Mouse (Mus musculus) kidney, postnatal 10 days (tissue): ENCODE results near the gene Fcor.

Source experiments
- DNase-seq: peaks from one replicate; pipeline ENCODE4 v3.0.0; 2021; ENCODE audit warnings: mixed read lengths

Gene Fcor

GRCm38 (mm10) chr8:3671980-3672491 lies at the start of gene Fcor:
TSS of gene Fcor (minus strand) at chr8:3672362.
- DNase-seq = peak; percentile 89

DNA sequence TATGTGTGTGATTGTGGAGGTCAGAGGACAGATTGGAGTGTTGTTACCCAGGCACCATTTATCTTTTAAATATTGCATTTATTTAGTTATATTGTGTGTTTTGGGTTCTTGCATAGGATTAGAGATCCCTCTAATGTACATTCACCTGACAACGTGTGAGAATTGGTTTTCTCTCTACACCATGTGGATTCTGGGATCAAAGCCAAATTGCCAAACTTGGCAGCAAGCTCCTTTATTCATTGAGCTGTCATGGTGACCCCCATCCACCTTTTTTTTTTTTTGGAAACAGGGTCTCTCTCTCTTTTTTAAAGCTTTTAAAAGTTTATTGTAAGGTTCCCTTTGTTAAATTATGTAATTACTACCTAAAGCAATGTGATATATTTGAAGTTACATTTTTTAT lies 48.9 kb upstream of the Fcor start:
- DNase-seq = no peak

DNA sequence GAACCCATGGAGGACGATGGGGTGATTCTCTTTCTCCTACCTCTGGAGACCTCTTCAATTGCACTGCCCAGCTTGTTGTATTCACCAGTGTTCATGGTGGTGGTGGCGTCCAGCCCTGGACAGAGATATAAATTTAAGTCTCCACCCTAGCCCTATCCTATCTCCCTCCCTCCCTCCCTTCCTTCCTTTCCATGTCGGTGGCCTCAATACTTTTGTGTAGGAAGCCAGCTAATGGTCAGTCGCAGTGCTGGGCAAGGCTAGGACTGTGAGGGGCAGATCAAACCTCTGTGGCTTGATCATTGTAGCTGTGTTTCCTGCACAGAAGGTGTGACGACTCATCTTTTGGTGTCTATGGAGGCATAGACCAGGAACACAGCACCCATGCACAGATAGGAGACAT lies 48.4 kb upstream of the Fcor start, which contains the start of gene Clec4g:
Gene Clec4g, minus strand, starts transcription at position 101 of the 400 bp plus-strand sequence.
- DNase-seq = no peak

GRCm38 (mm10) chr8:3718559-3718958 lies 46.4 kb upstream of the Fcor start:
- peak; percentile 78 for DNase-seq

DNA sequence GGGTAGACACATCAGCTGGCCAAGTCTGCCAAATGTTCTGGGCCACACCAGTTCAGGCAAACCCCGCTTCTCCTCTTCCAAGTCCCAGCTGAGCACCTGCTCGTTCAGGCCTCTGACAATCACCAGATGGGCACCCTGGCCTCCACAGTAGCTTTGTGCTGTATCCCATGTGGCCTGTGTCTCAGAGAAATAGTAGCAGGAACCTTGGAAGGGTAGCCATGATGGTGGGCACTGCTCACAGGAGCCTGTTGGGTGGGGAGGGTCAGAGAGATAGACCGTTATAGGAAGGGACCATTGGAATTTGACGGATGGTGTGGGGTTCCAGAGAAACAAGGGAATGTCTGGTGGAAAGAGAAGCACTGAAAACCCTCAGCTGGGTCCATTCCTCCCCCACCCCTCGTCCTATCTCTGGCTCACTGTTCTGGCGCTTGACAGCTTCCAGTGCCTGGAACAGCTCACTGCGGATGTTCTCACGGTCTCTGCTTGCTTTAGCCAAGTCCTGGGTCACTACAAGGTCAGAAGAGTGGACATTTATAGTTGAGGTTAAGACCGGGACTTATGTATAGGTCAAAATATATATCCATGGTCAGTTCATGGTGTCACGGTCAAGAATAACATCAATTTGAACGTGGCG lies 45.3 kb upstream of the Fcor start:
- no peak for DNase-seq

DNA sequence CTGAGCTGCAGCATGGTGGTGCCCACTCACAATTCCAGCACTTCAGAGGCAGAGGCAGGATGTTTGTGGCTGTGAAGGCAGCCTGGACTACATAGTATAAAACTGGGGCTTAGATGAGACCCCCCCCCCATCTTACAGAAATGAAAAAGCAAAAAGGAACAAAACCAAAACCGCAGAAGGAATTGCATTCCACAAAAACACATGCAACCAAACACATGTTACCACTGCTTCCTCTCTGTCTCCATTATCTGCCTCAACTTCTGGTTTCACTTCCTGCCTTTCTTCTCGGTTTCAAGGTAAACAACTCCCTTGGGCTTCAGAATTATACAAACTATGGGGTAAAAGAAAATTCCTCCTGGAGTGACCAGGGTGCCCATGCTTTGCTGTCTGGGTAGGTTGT lies 39.5 kb upstream of the Fcor start:
- no peak for DNase-seq

GRCm38 (mm10) chr8:3710312-3710711 lies 38.1 kb upstream of the Fcor start:
- DNase-seq = no peak

- DNase-seq = no peak
Measured at GRCm38 (mm10) chr8:3707611-3708010, 35.4 kb upstream of the Fcor start.

- DNase-seq = peak; percentile 31
Measured at GRCm38 (mm10) chr8:3705711-3706110, 33.5 kb upstream of the Fcor start.

DNA sequence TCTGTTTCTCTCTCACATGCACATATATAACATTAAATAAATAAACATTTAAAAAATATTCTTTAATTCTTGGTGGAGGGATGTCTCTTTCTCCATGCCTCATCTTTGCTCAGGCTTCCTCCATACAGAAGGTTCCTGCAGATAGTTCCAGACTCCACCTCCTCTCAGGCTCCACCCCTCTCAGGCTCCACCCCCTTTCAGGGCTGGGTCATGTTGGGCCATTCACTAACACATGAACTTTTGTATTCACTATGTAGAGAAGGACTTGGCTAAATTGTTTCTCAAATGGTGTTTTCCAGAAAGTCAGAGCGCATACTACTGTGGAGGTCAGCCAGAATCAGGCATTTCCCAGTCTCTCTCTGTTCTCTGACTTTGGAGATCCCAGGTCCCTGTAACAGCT lies 29.3 kb upstream of the Fcor start:
- no peak for DNase-seq

DNA sequence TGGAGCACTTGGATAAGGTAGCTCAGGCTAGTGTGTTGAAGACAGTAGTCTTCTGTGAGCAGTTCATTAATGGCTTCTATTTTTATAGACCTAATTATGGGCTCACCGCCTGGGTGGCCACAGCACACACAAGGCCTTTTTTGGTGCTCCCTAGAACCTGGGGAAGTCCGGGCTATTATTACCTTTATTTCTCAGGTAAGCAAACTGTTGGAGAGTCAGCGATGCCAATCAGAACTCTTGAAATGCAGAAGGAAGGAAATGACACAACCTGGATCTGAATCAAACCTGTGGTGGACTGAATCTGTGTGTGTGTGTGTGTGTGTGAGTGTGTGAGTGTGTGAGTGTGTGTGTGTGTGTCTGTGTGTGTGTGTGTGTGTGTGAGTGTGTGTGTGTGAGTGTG lies 22.0 kb upstream of the Fcor start, which contains the start of gene Fcer2a:
Gene Fcer2a, minus strand, starts transcription at position 55 of the 400 bp plus-strand sequence.
- no peak for DNase-seq

DNA sequence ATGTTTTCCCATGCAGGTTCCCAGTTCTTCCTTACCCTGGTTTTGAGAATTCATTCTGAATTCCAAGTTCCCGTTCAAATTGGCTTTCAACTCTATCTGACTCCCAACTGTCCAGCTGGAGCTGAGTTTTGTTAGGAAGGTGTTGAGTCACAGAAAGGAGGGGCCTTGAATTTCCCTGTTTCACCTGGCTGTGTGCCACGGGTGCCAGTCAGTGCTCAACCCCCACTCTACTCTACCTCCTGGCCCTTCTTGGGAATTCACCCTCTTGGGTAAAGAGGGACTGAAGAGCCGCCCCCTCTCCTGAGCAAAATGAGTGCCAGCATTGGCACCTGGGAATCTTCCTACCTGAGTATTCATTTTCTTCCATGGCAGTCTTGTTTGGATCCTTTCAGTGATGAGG lies 18.6 kb upstream of the Fcor start:
- no peak for DNase-seq

DNA sequence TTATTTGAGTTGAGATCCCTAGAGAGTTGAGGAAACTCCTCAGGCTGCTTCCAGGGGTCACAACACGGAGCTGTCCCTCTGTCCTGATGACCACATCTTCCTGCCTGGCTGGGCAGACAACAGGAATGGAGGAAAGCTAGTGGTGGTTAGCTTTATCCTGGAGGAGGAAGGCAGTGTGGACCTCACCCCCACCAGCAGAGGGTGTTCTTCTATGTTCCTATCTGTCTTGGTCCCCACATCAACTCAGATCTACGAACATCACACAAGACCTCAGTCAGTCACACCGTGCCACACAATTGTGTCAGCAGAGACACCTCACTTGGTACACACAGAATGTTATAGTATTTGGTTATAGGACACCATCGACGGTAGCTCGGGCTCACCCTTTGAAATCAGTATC lies 15.4 kb upstream of the Fcor start:
- no peak for DNase-seq

DNA sequence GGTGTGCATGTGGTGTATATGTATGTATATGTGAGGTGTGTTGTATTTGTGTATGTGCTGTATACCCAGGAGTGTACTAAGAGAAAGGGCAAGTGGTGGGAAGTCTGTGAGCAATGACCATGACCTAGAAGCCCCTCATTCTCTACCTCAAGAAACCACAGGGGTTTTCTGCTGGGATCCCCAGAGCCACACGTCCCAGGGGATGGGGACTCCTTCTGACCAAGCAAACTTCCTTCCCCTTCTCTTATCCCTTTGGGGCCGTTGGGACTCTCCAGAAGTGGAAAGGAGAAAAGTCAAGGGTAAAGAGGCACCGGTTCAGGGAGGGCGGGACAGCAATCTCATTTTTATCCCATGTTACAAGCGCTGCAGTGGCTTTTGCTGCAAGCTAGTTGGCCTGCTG lies 13.3 kb upstream of the Fcor start:
- no peak for DNase-seq

GRCm38 (mm10) chr8:3684530-3684929 lies 12.4 kb upstream of the Fcor start:
- no peak for DNase-seq

DNA sequence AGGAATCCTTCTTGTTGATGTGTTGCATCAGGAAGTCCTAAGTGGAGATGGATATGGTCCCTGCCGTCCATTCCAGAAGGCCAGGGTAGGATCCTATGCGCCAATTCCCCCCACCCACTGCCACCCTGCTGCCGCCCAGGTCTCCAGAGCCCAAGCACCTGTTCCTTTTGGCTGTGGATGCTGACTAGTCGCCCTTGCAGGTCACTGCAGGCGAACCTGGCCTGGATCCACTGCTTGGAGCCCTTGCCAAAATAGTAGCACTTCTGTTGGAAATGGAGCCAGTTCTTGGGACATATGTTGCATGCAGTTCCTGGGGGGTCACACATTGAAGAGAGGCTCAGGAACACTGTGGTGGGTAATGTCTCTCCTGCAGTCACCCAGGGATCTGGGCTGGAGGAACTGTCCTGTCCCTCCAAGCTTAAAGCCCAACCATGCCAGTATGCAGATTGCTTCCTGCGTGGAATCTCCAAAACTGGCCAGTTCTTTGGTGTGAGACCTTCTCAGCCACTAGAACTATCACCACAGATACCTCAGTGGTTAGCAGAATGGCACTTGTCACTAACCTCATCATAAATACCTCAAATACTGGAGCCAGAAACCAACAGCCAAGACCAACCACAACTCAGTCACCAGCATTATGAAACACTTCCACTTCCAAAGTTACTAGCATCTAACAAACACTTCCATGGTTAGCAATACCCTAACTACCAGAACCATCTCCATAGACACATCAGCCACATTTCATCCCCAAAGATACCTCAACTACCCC lies 11.4 kb upstream of the Fcor start:
- no peak for DNase-seq

DNA sequence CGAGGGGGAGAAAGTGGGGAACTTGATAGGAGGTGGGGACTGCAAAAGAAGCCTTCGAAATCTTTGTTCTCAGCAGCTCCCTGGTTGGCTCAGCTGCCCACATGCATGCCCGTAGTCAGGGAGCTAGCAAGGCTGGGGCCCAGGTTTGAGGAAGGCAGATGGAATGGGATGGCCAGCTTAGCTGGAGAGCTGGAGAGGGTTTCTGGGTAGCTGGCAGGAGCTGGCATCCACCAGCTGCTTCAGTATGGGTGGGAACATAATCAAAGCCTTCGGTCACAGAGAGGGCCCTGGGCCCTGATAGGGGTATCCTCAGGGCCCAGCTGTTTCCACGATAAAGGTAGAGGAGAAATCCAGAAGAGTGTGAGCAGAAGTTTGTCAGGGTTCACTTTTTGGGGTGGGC lies 10.3 kb upstream of the Fcor start:
- DNase-seq = no peak

DNA sequence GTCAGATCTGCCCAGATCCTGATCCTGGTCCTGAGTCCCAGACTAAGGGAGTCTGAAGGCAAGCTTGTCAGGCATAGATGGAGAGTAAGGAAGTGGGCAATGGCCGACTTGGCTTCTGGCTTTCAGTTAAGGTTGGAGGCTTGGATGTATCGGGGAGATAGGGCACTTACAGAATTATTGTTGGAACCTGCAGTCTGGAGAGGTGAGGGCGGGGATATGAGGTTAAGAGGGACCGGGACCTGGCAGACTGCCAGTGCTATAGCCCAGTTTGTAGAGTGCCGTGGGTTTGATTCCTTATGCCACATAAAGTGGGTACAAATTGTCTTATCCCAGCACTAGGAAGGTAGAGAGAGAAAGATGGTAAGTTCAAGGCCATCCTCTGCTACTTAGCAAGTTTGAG lies 7.5 kb upstream of the Fcor start:
- no peak for DNase-seq

- DNase-seq = no peak
Measured at GRCm38 (mm10) chr8:3679236-3679635, 7.1 kb upstream of the Fcor start.

DNA sequence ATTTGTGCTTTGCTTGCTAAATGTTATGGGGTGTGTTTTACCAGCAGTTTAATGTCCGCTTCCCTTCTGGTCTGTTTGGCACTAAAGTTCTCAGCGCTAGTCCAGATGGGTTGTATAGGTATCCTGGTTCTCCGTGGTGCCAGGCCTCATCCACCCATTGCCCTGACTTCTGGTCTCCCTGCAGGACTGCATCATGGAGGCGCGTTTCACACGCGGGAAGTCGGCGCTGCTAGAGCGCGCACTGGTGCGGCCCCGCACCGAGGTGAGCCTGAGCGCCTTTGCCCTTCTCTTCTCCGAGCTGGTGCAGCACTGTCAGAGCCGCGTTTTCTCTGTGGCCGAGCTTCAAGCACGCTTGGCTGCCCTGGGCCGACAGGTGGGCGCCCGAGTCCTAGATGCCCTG lies 6.7 kb upstream of the Fcor start:
- no peak for DNase-seq

GRCm38 (mm10) chr8:3676993-3677579 lies 4.9 kb upstream of the Fcor start:
- no peak for DNase-seq

DNA sequence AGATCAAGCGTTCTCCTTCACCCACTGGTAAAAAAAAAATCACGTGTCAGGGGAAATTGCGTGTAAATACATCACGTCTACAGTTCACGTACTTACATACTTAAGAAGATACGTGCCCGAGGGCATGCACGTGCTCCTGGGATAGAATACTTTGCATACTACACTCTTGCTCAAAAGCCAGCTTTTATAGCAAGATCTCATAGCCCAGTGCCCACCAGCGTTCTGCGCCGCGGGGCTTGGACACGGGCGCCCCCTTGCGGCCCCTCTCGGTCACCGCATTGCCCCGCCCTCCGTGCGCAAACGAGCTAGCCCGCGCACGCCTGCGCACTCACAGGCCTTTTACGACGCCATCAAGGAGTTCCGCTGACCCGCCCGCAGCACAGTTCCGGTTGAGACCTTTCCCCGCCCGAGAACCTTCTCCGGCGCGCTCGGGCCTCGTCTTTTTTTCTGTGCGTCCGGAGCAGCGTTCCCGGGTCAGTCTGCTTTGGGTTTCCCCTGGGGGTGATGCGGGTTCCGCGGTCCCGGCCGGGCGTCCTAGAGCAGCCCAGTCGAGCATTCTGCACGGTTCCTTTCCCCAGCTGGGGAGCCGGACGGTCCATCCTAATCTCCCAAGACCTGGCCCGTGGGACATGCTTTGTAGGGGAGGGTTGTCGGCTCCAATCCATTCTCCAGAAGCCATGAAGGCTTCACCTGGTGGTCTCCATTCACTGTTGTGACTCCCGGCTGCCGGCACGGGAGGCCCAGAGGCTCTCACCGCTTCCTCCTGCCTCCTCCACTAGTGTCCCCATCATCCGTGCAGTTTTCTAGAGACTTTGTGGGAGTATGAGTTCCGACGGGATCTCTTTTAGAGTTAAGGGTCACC lies 4.2 kb upstream of the Fcor start, which contains the start of gene Trappc5:
Gene Trappc5, plus strand, starts transcription at position 169 of the 862 bp plus-strand sequence.
- DNase-seq = peak; percentile 96

GRCm38 (mm10) chr8:3674671-3675070 lies 2.5 kb upstream of the Fcor start:
- DNase-seq = no peak
